Mouse (Mus musculus) cerebellum, adult (tissue): Measurements from ENCODE around the gene Trmt10b.
A peak's percentile ranks its signal among the peaks of the same experiment; 100 is the strongest.

Experiments
- ATAC-seq: cut with Nextera tagmentation; 2 replicates; pipeline ENCODE4 v1.9.2; 2017; ENCODE audit warnings: mild to moderate bottlenecking, moderate library complexity, mixed read lengths; ENCODE audit not compliant: insufficient number of reproducible peaks, low FRiP score, low TSS enrichment

Gene Trmt10b

GRCm38 (mm10) chr4:45296662-45297564 lies at the start of gene Trmt10b:
TSS of gene Trmt10b (plus strand) at chr4:45297127.
- peak; percentile 100 for ATAC-seq

GRCm38 (mm10) chr4:45251265-45251664 lies 45.7 kb upstream of the Trmt10b start:
- ATAC-seq = no peak

GRCm38 (mm10) chr4:45252861-45253262 lies 44.1 kb upstream of the Trmt10b start:
- ATAC-seq = no peak

DNA sequence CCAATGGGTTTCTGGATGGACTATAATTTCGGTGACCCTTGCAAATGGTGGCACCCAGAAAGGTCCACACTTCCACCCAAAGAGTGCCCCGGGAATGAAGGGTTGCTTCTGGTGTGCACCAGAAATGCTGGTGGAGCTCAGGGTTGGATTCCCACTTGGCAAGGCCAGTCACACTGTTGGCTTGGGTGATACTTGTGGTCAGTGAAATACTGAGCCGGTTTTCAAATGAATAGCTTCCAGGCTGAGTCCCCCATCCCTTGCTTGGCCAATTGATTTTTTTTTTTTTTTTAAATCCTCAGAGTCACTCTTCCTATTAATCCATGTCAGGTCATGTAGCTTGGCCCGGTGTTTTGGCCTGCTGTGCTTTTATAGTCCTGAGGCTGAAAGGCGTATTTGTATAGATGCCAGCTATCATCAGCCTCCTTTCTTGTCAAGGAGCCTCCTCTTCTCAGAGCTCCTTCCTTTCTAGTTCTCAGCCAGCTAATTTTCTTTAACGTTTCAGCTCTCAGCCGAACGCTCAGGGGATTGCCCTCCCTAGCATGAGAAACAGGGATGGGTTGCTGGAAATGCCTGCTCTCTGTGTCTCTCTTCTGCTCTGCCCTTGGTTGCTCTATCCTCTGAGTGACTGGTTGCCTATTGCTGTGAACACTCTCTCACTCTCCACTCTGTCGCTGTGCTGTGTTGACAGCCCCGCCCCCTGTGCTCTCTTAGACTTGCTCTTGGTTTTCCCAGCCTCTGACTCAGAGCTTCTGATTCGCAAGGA lies 42.9 kb upstream of the Trmt10b start:
- no peak for ATAC-seq

DNA sequence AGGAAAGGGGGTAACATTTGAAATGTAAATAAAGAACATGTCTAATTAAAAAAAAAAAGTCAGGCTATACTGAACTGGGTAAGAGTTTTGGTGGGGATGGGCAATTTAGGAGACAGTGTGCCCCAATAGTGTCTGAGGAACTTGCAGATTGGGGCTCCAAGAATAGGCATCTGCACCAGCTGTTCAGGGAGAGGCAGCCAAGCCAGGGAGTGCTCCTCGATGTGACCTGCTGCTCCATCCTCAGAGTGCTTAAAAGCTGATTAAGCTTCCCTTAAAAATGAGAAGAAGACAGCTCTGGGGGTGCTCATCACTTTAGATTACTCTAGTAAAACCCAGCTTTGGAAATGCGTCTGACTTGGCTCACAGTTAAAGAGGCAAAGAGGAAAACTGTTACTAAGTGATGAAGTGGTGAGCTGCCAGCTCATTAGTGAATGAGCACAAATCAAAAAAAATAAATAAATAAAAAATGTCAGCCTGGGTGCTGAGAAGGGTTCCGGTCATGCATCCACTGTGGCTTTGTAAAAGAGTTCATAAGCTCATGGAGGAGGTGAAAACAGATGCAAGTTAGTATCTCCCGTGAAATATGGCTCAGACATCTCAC lies 37.6 kb upstream of the Trmt10b start:
- ATAC-seq = no peak

DNA sequence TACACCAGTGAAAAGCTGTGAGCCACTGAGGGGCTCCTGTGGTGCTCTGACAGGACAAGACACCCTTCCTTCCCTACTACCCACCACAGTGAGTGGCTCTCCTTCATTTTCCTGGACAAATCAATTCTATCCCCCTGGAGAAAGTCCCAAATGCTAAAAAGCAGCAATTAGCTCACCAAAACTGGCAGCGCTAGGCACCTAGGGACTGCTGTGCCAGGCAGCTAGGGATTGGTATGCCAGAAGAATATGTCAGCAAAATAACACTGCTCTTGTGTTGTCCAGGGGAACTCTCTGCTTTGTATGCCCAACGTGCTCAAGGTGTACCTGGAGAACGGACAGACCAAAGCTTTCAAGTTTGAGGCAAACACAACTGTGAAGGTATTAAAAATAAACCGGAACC lies 35.4 kb upstream of the Trmt10b start:
- no peak for ATAC-seq

GRCm38 (mm10) chr4:45267883-45268282 lies 29.0 kb upstream of the Trmt10b start:
- no peak for ATAC-seq

GRCm38 (mm10) chr4:45271041-45271452 lies 25.9 kb upstream of the Trmt10b start:
- no peak for ATAC-seq

DNA sequence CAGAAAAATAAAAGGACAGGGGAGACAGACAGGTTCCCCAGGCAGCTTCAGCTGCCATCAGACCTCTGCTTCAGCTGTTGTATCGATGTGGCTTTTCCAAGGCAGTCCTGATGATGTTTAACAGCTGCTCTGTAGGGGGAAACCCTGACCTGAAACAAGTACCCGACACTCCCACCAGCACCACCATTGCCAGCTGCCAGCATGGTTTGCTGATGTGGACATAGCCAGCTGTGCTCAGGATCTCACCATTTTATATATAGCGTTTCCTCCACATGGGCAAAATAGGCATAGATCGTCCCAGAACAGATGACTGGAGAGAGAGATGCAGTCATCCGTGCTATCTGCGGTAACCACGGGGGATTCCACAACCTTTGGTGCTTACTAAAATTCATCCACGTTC lies 21.2 kb upstream of the Trmt10b start:
- ATAC-seq = no peak

GRCm38 (mm10) chr4:45279292-45279691 lies 17.6 kb upstream of the Trmt10b start:
- ATAC-seq = no peak

GRCm38 (mm10) chr4:45279981-45280548 lies 16.9 kb upstream of the Trmt10b start:
- peak; percentile 60 for ATAC-seq

GRCm38 (mm10) chr4:45286318-45286717 lies 10.6 kb upstream of the Trmt10b start:
- no peak for ATAC-seq

DNA sequence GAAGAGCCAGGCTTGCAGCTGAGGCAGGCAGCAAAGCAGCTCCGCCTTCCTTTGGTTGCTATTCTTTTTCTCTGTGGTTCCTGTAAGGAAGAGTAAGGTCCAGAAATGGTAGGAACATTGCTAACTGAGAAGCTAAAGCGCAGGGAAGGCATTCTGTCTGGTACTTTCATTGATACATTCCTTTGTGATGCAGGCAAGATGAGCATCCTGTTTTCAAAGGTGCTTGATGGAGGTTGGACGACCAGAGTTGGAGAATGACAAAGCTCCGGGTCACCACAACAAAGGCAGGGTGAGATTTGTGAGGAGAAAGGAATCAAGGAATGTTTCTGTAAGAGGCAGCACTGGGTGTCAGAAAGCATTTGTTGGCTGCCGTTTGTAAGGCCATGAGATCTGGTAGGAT lies 9.0 kb upstream of the Trmt10b start:
- no peak for ATAC-seq

DNA sequence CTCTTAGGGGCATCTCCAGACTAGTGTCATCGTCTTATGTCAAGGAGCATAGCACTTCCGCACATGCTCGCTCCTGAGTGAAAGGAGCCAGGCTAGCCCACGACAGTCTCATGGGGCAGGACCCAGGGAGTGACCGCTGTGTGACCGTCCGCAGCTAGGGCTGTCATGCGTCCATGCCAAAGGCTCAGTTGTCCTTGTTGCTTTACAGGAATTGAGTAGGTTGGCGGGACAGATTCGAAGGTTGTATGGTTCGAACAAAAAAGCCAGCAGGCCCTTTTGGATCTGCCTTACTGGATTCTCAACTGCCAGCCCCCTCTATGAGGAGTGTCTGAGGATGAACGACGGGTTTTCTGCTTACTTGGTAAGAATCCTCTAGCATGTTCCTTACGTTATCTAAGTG lies 8.6 kb downstream of the Trmt10b start:
- no peak for ATAC-seq

- ATAC-seq = no peak
Measured at GRCm38 (mm10) chr4:45308046-45308445, 11.1 kb downstream of the Trmt10b start.

DNA sequence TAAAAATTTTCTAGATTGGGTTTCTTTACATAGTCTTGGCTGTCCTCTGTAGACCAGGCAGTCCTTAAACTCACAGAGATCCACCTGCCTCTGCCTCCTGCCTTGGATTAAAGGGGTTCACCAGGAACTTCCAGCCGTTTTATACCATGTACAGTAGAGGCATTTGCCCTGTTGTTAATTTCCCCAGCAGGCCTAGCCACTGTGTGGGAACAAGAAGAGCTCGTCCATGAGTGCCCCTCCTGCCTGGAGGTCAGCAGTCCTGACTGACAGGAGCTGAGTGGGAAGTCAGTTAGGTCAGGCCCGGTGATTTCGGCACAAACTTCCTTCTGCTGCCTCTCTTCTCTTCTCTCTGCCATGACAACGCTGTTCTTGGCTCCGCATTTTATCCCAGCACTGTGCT lies 11.7 kb downstream of the Trmt10b start:
- no peak for ATAC-seq

GRCm38 (mm10) chr4:45311056-45311455 lies 14.1 kb downstream of the Trmt10b start:
- ATAC-seq = no peak

- peak; percentile 90 for ATAC-seq
Measured at GRCm38 (mm10) chr4:45320159-45320816, 23.4 kb downstream of the Trmt10b start.

DNA sequence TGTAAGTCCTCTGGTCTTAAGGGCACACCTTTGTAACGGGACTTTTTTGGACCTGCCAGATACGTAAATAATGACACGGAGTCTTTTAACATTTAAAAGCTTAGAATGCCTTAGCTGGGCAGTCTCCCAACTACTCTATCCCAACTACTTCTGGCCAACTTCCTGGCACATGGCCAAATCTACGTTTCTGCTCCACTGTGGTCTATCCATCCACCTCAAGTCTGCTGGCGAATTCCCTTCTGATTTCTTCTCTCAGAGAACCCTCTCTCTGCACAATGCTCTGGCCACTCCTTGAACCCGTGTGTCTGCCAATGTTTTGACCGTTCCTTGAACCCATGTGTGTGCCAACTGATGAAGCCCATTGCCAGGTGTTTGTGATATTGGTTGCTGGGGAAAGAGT lies 34.2 kb downstream of the Trmt10b start:
- no peak for ATAC-seq

- ATAC-seq = no peak
Measured at GRCm38 (mm10) chr4:45332466-45332865, 35.5 kb downstream of the Trmt10b start.
